Mouse (Mus musculus): ENCODE results near the gene Ngp. TPM values are rescaled to one million over a fixed set of nuclear protein-coding genes. Genes with fewer than 3 reads are reported as not detected.

Gene Ngp
- polyA plus RNA-seq, 1 experiment from 2014 or later = 1.4 TPM

Other genes starting within 250 kb of the Ngp start
- gene Cspg5, start 176.0 kb upstream of the Ngp start, polyA plus RNA-seq (2014; fragmentation: Nextera tagmentation; extraction: Ambion mirVana) = 139 and 148 TPM in 2 replicates
- gene Elp6, start 114.6 kb upstream of the Ngp start, polyA plus RNA-seq (2014; fragmentation: Nextera tagmentation; extraction: Ambion mirVana) = 35.9 TPM in 2 replicates
- 53.5 and 54.6 TPM in 2 replicates for gene Scap, start 86.5 kb upstream of the Ngp start, polyA plus RNA-seq (2014; fragmentation: Nextera tagmentation; extraction: Ambion mirVana)
- gene Ptpn23, start 11.5 kb upstream of the Ngp start, polyA plus RNA-seq (2014; fragmentation: Nextera tagmentation; extraction: Ambion mirVana) = 22.7 and 22.9 TPM in 2 replicates
- 22.6 and 28.6 TPM in 2 replicates for gene Klhl18, start 56.9 kb downstream of the Ngp start, polyA plus RNA-seq (2014; fragmentation: Nextera tagmentation; extraction: Ambion mirVana)
- gene Kif9, start 57.2 kb downstream of the Ngp start, polyA plus RNA-seq (2014; fragmentation: Nextera tagmentation; extraction: Ambion mirVana) = 4.4 and 6.5 TPM in 2 replicates
- 48.4 and 49.2 TPM in 2 replicates for gene Setd2, start 112.8 kb downstream of the Ngp start, polyA plus RNA-seq (2014; fragmentation: Nextera tagmentation; extraction: Ambion mirVana)
- 16.4 and 16.8 TPM in 2 replicates for gene Nradd, start 204.7 kb downstream of the Ngp start, polyA plus RNA-seq (2014; fragmentation: Nextera tagmentation; extraction: Ambion mirVana)
- 2.2 and 4.0 TPM in 2 replicates for gene Nbeal2, start 234.4 kb downstream of the Ngp start, polyA plus RNA-seq (2014; fragmentation: Nextera tagmentation; extraction: Ambion mirVana)
- 84.6 and 97.6 TPM in 2 replicates for gene Ccdc12, start 236.8 kb downstream of the Ngp start, polyA plus RNA-seq (2014; fragmentation: Nextera tagmentation; extraction: Ambion mirVana)